Mouse (Mus musculus): ENCODE results near the gene Cby1. TPM values are rescaled to one million over a fixed set of nuclear protein-coding genes. Genes with fewer than 3 reads are reported as not detected.

The Cby1 gene
- polyA plus RNA-seq, 1 experiment from 2014 or later, result 48.9 TPM

GRCm38 (mm10) chr15:79683707-79684465, 24.9 kb downstream of the Cby1 start:
- WGBS, result 57% methylated on average over 19 of the region's 19 CpGs
- Histone ChIP-seq H3K9me3 (no peaks in the 10 kb centered on the region), H3K4me1 (peaks cover 61% of the 10 kb centered on the region), H3K4me3 (peak overlapping the region; percentile 86), H3K27me3 (ENCODE audit: insufficient read depth, poor library complexity, severe bottlenecking) (no peaks in the 10 kb centered on the region), H3K27ac (peak overlapping the region; percentile 37; the same call in 1 of the 2 replicates), H3K36me3 (peaks cover 2% of the 10 kb centered on the region; the same call in 1 of the 2 replicates)
- no peak for DNase-seq (ENCODE audit: low spot score)

- peaks cover 2% of the 10 kb centered on the region; the same call in 1 of the 2 replicates for H3K36me3 ChIP-seq
- WGBS, result 85% methylated on average over 6 of the region's 6 CpGs
- DNase-seq (ENCODE audit: low spot score), result no peak
- H3K4me1 ChIP-seq, result peaks cover 65% of the 10 kb centered on the region
- no peaks in the 10 kb centered on the region for H3K9me3 ChIP-seq
- H3K27ac ChIP-seq, result no peak overlapping the region
- H3K27me3 ChIP-seq (ENCODE audit: insufficient read depth, poor library complexity, severe bottlenecking), result no peaks in the 10 kb centered on the region
- H3K4me3 ChIP-seq, result peak overlapping the region; percentile 86
These were observed 25.6 kb downstream of the Cby1 start for GRCm38 (mm10) chr15:79684616-79685015.

- no peaks in the 10 kb centered on the region for H3K27me3 ChIP-seq (ENCODE audit: insufficient read depth, poor library complexity, severe bottlenecking)
- H3K4me3 ChIP-seq, result peak overlapping the region; percentile 86
- 0 out of 2 replicates have a peak, but pooled peaks cover 2% of the 10 kb centered on the region for H3K36me3 ChIP-seq
- peak overlapping the region; percentile 95 for H3K27ac ChIP-seq
- H3K9me3 ChIP-seq, result no peaks in the 10 kb centered on the region
- WGBS, result 43% methylated on average over 6 of the region's 6 CpGs
- H3K4me1 ChIP-seq, result peaks cover 66% of the 10 kb centered on the region
- DNase-seq (ENCODE audit: low spot score), result no peak
These were observed 26.2 kb downstream of the Cby1 start for GRCm38 (mm10) chr15:79685141-79685641.

GRCm38 (mm10) chr15:79686046-79686869, 27.3 kb downstream of the Cby1 start:
- H3K27me3 ChIP-seq (ENCODE audit: insufficient read depth, poor library complexity, severe bottlenecking), result no peaks in the 10 kb centered on the region
- H3K27ac ChIP-seq, result peak overlapping the region; percentile 95
- DNase-seq (ENCODE audit: low spot score), result no peak
- H3K9me3 ChIP-seq, result no peaks in the 10 kb centered on the region
- peaks cover 64% of the 10 kb centered on the region for H3K4me1 ChIP-seq
- H3K36me3 ChIP-seq, result no peaks in the 10 kb centered on the region
- H3K4me3 ChIP-seq, result peak overlapping the region; percentile 86
- WGBS, result 3% methylated on average over 15 of the region's 15 CpGs

GRCm38 (mm10) chr15:79687175-79687574, 28.2 kb downstream of the Cby1 start:
- Histone ChIP-seq H3K4me3 (peak overlapping the region; percentile 86), H3K4me1 (peaks cover 66% of the 10 kb centered on the region), H3K27me3 (ENCODE audit: insufficient read depth, poor library complexity, severe bottlenecking) (no peaks in the 10 kb centered on the region), H3K9me3 (no peaks in the 10 kb centered on the region), H3K27ac (peak overlapping the region; percentile 95), H3K36me3 (no peaks in the 10 kb centered on the region)
- under 1% methylated on average over 33 of the region's 33 CpGs for WGBS
- DNase-seq (ENCODE audit: low spot score), result no peak

GRCm38 (mm10) chr15:79687646-79688267, 28.8 kb downstream of the Cby1 start, which contains the start of gene Josd1:
TSS of gene Josd1 (minus strand) at chr15:79687919.
- peaks cover 65% of the 10 kb centered on the region for H3K4me1 ChIP-seq
- peak within 1 kb of the TSS; percentile 86 for H3K4me3 ChIP-seq
- H3K27ac ChIP-seq, result peak within 1 kb of the TSS; percentile 95
- WGBS, result under 1% methylated on average over 69 of the region's 72 CpGs
- peak; percentile 98 for DNase-seq (ENCODE audit: low spot score)
- no peaks in the 10 kb centered on the region for H3K9me3 ChIP-seq
- no peaks in the 10 kb centered on the region for H3K36me3 ChIP-seq
- H3K27me3 ChIP-seq (ENCODE audit: insufficient read depth, poor library complexity, severe bottlenecking), result no peaks in the 10 kb centered on the region

GRCm38 (mm10) chr15:79688268-79688956, 29.4 kb downstream of the Cby1 start:
- H3K9me3 ChIP-seq, result no peaks in the 10 kb centered on the region
- H3K36me3 ChIP-seq, result no peaks in the 10 kb centered on the region
- H3K4me3 ChIP-seq, result peak overlapping the region; percentile 86
- peak overlapping the region; percentile 95 for H3K27ac ChIP-seq
- peaks cover 64% of the 10 kb centered on the region for H3K4me1 ChIP-seq
- no peak for DNase-seq (ENCODE audit: low spot score)
- WGBS, result 5% methylated on average over 8 of the region's 8 CpGs
- no peaks in the 10 kb centered on the region for H3K27me3 ChIP-seq (ENCODE audit: insufficient read depth, poor library complexity, severe bottlenecking)

GRCm38 (mm10) chr15:79689662-79690425, 30.8 kb downstream of the Cby1 start:
- H3K4me1 ChIP-seq, result peaks cover 61% of the 10 kb centered on the region
- H3K36me3 ChIP-seq, result peaks cover 11% of the 10 kb centered on the region
- H3K27ac ChIP-seq, result peak overlapping the region; percentile 70
- 16% methylated on average over 24 of the region's 24 CpGs for WGBS
- H3K4me3 ChIP-seq, result peak overlapping the region; percentile 94
- no peaks in the 10 kb centered on the region for H3K9me3 ChIP-seq
- no peak for DNase-seq (ENCODE audit: low spot score)
- no peaks in the 10 kb centered on the region for H3K27me3 ChIP-seq (ENCODE audit: insufficient read depth, poor library complexity, severe bottlenecking)

- no peaks in the 10 kb centered on the region for H3K9me3 ChIP-seq
- H3K4me1 ChIP-seq, result peaks cover 57% of the 10 kb centered on the region
- DNase-seq (ENCODE audit: low spot score), result peak; percentile 100
- H3K36me3 ChIP-seq, result peaks cover 17% of the 10 kb centered on the region
- WGBS, result 0% methylated on average over 45 of the region's 45 CpGs
- H3K27me3 ChIP-seq (ENCODE audit: insufficient read depth, poor library complexity, severe bottlenecking), result no peaks in the 10 kb centered on the region
- peak within 1 kb of the TSS; percentile 95 for H3K27ac ChIP-seq
- H3K4me3 ChIP-seq, result peak within 1 kb of the TSS; percentile 94
These were observed 31.5 kb downstream of the Cby1 start, which contains the start of gene Gtpbp1 for GRCm38 (mm10) chr15:79690426-79691022. TSS of gene Gtpbp1 (plus strand) at chr15:79690845.

- Histone ChIP-seq H3K4me1 (peaks cover 54% of the 10 kb centered on the region), H3K9me3 (no peaks in the 10 kb centered on the region), H3K27me3 (ENCODE audit: insufficient read depth, poor library complexity, severe bottlenecking) (no peaks in the 10 kb centered on the region), H3K4me3 (peak overlapping the region; percentile 94), H3K27ac (peak overlapping the region; percentile 95), H3K36me3 (peaks cover 18% of the 10 kb centered on the region)
- under 1% methylated on average over 53 of the region's 53 CpGs for WGBS
- no peak for DNase-seq (ENCODE audit: low spot score)
These were observed 32.1 kb downstream of the Cby1 start for GRCm38 (mm10) chr15:79691023-79691508.

GRCm38 (mm10) chr15:79692334-79692733, 33.3 kb downstream of the Cby1 start:
- peaks cover 28% of the 10 kb centered on the region for H3K36me3 ChIP-seq
- peaks cover 53% of the 10 kb centered on the region for H3K4me1 ChIP-seq
- no peak overlapping the region for H3K4me3 ChIP-seq
- 83% methylated on average over 5 of the region's 5 CpGs for WGBS
- no peaks in the 10 kb centered on the region for H3K27me3 ChIP-seq (ENCODE audit: insufficient read depth, poor library complexity, severe bottlenecking)
- DNase-seq (ENCODE audit: low spot score), result no peak
- no peak overlapping the region for H3K27ac ChIP-seq
- H3K9me3 ChIP-seq, result no peaks in the 10 kb centered on the region

All from heart, embryonic 10.5 days (tissue).